26 mouse cellular contexts compared by ENCODE assay signal in the genomic region with DNA sequence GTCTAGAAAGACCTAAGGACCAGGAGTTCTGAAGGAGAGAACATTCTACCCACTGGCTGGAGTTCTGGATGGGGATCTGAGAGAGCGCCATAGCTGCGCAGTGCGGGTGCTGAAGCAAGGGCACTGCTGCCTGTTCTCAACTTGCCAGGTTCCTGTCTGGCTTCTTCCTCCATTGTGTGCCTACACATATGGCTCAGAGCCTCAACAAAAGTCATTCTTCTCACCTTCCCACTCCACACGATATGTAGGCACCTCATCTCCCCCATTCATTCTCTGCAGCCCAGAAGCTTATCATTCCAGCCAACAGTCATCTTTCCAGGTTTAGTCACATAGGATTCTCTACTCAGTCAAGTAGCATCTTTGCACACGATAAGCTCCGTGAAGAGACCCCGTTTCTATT.
DNase-seq lines count a peak whose midpoint lies in the region; ATAC-seq lines count a peak whose summit lies in the region.
"Had no signal": no experiment of that assay in that cellular context is flagged by ENCODE, and none has a peak within 500 bp of the region (broad histone marks: within the 10 kb centered on the region; RNA-seq: fewer than 3 reads in every experiment).

No protein-coding gene starts in this region.

- no peaks in the 10 kb centered on the region for H3K36me3 ChIP-seq in liver, embryonic 11.5 days (ENCODE audit: control insufficient read depth, insufficient read depth, low read length)
- H3K36me3 ChIP-seq in intestine, embryonic 16.5 days (ENCODE audit: control insufficient read depth, insufficient read depth, low read length), result no peaks in the 10 kb centered on the region
- H3K36me3 ChIP-seq: embryonic facial prominence, embryonic 12.5 days; embryonic facial prominence, embryonic 15.5 days; forebrain, embryonic 15.5 days; hindbrain, embryonic 10.5 days had no signal

- H3K27ac ChIP-seq in liver, embryonic 11.5 days (ENCODE audit: low read depth, low read length), result no peak overlapping the region
- H3K27ac ChIP-seq in intestine, embryonic 16.5 days (ENCODE audit: low read length), result no peak overlapping the region
- H3K27ac ChIP-seq: embryonic facial prominence, embryonic 12.5 days; embryonic facial prominence, embryonic 15.5 days; forebrain, embryonic 15.5 days; hindbrain, embryonic 10.5 days; hindbrain, embryonic 13.5 days had no signal

- no peak overlapping the region for H3K4me3 ChIP-seq in liver, embryonic 11.5 days (ENCODE audit: low read depth, low read length)
- H3K4me3 ChIP-seq in intestine, embryonic 16.5 days (ENCODE audit: low read length), result no peak overlapping the region
- H3K4me3 ChIP-seq: embryonic facial prominence, embryonic 12.5 days; embryonic facial prominence, embryonic 15.5 days; forebrain, embryonic 15.5 days; hindbrain, embryonic 10.5 days; hindbrain, embryonic 13.5 days had no signal

- ATAC-seq in liver, embryonic 11.5 days (replicated peaks; ENCODE audit: low FRiP score), result no peak
- no peak for ATAC-seq in intestine, embryonic 16.5 days
- ATAC-seq: forebrain, embryonic 15.5 days; hindbrain, embryonic 16.5 days; Patski had no signal

- no peaks in the 10 kb centered on the region for H3K9me3 ChIP-seq in liver, embryonic 11.5 days (ENCODE audit: control insufficient read depth, low read length)
- H3K9me3 ChIP-seq in intestine, embryonic 16.5 days (ENCODE audit: control insufficient read depth, low read length), result no peaks in the 10 kb centered on the region
- H3K9me3 ChIP-seq: embryonic facial prominence, embryonic 12.5 days; embryonic facial prominence, embryonic 15.5 days; forebrain, embryonic 15.5 days; G1E; hindbrain, embryonic 10.5 days; hindbrain, embryonic 13.5 days had no signal

- peaks cover 3% of the 10 kb centered on the region; the same call in 1 of the 2 replicates for H3K4me1 ChIP-seq in liver, embryonic 11.5 days (replicated peaks; ENCODE audit: control insufficient read depth, insufficient read depth, low read length)
- no peaks in the 10 kb centered on the region for H3K4me1 ChIP-seq in intestine, embryonic 16.5 days (ENCODE audit: control insufficient read depth, insufficient read depth, low read length)
- H3K4me1 ChIP-seq: embryonic facial prominence, embryonic 12.5 days; embryonic facial prominence, embryonic 15.5 days; forebrain, embryonic 15.5 days; hindbrain, embryonic 10.5 days; hindbrain, embryonic 13.5 days had no signal

- no peaks in the 10 kb centered on the region for H3K27me3 ChIP-seq in liver, embryonic 11.5 days (replicated peaks; ENCODE audit: control insufficient read depth, insufficient read depth, low read length)
- H3K27me3 ChIP-seq in intestine, embryonic 16.5 days (replicated peaks; ENCODE audit: control insufficient read depth, insufficient read depth, low read length), result no peaks in the 10 kb centered on the region
- H3K27me3 ChIP-seq: CH12.LX; embryonic facial prominence, embryonic 12.5 days; embryonic facial prominence, embryonic 15.5 days; forebrain, embryonic 15.5 days; hindbrain, embryonic 13.5 days; Patski had no signal

- DNase-seq in frontal cortex, postnatal 36 days (ENCODE audit: low spot score in 2 of 2), result peak; percentile 27 to 44
- no peak for DNase-seq in frontal cortex, postnatal 10 days (ENCODE audit: low spot score in 2 of 2)
- peak; percentile 28 for DNase-seq in liver, embryonic 11.5 days (ENCODE audit: low spot score)
- DNase-seq in liver, result no peak
- DNase-seq in thymus, postnatal 4 days, result peak; percentile 2
- no peak for DNase-seq in thymus, adult 18-20 months
- DNase-seq: adrenal gland, postnatal 10 days; adrenal gland, postnatal 36 days; B cell, adult 2 months; cerebellum, adult 11 months; cerebellum, adult 2 months; cerebellum, adult 9-11 months; cerebellum, postnatal 25 days; gastrocnemius, postnatal 10 days; gastrocnemius, postnatal 36 days had no signal

- 91% methylated on average over 7 of the region's 7 CpGs for WGBS in liver, embryonic 11.5 days
- WGBS in intestine, embryonic 16.5 days, result 95% methylated on average over 7 of the region's 7 CpGs

- no peak overlapping the region for H3K4me2 ChIP-seq in liver, embryonic 11.5 days
- H3K4me2 ChIP-seq in intestine, embryonic 16.5 days (ENCODE audit: low read depth, low read length), result no peak overlapping the region
- H3K4me2 ChIP-seq: embryonic facial prominence, embryonic 12.5 days; embryonic facial prominence, embryonic 15.5 days; forebrain, embryonic 15.5 days; heart, embryonic 11.5 days; hindbrain, embryonic 13.5 days had no signal

- no peak overlapping the region for H3K9ac ChIP-seq in liver, embryonic 11.5 days (ENCODE audit: low read depth, low read length)
- no peak overlapping the region for H3K9ac ChIP-seq in intestine, embryonic 16.5 days (ENCODE audit: low read depth, low read length)
- H3K9ac ChIP-seq: embryonic facial prominence, embryonic 12.5 days; embryonic facial prominence, embryonic 15.5 days; forebrain, embryonic 15.5 days; hindbrain, embryonic 13.5 days had no signal

Comparison
In these comparisons a context has a peak if more than half of its experiments do, and no peak if none do; other contexts are left out.
1. DNase-seq: peak in frontal cortex, postnatal 36 days (2 of 2), liver, embryonic 11.5 days (single experiment) and thymus, postnatal 4 days (single experiment); none in frontal cortex, postnatal 10 days (0 of 2), liver (single experiment) and thymus, adult 18-20 months (0 of 2).